Mouse (Mus musculus) forebrain, embryonic 16.5 days (tissue): ENCODE data around the gene Prdx1. TPM values are rescaled to one million over a fixed set of nuclear protein-coding genes. Genes with fewer than 3 reads are reported as not detected.
A peak's percentile ranks its signal among the peaks of the same experiment; 100 is the strongest.

ENCODE experiments used
- ATAC-seq: fragments of 200-750 bp; cut with Nextera tagmentation; 2 replicates; pipeline ENCODE4 v1.8.0; 2017; ENCODE audit warnings: mild to moderate bottlenecking, moderate library complexity
- H3K27ac ChIP-seq: fragments of 300-500 bp; sonication (generic); 2 replicates; pipeline ENCODE4 v1.5.1; 2014; ENCODE audit warnings: low read length, control low read depth
- H3K27me3 ChIP-seq: fragments of 300-500 bp; sonication (generic); replicated peaks from 2 replicates; pipeline ENCODE4 v1.6.1; 2014; ENCODE audit warnings: low read length; ENCODE audit not compliant: control insufficient read depth, insufficient read depth
- H3K36me3 ChIP-seq: fragments of 300-500 bp; sonication (generic); 2 replicates; pipeline ENCODE4 v1.6.1; 2014; ENCODE audit not compliant: control insufficient read depth, insufficient read depth
- H3K4me1 ChIP-seq: fragments of 300-500 bp; sonication (generic); replicated peaks from 2 replicates; pipeline ENCODE4 v1.6.1; 2014; ENCODE audit warnings: low read length; ENCODE audit not compliant: control insufficient read depth, insufficient read depth
- H3K4me2 ChIP-seq: fragments of 300-500 bp; sonication (generic); 2 replicates; pipeline ENCODE4 v1.6.1; 2014; ENCODE audit warnings: mild to moderate bottlenecking, low read length, control low read depth
- H3K4me3 ChIP-seq: fragments of 300-500 bp; sonication (generic); replicated peaks from 2 replicates; pipeline ENCODE4 v1.5.1; 2014; ENCODE audit warnings: mild to moderate bottlenecking, low read length, control low read depth
- H3K9ac ChIP-seq: fragments of 300-500 bp; sonication (generic); replicated peaks from 2 replicates; pipeline ENCODE4 v1.6.1; 2014; ENCODE audit warnings: low read depth, low read length, control low read depth
- H3K9me3 ChIP-seq: fragments of 300-500 bp; sonication (generic); 2 replicates; pipeline ENCODE4 v1.6.1; 2016; ENCODE audit warnings: low read length; ENCODE audit not compliant: control insufficient read depth
- WGBS: fragments of 180-500 bp; shearing (Covaris S2); extraction: QIAGEN DNeasy Blood & Tissue Kit; methylation state at CpG from one replicate; pipeline ENCODE4 v1.1.7; 2014; 5-methylcytosine and 5-hydroxymethylcytosine counted together
- polyA plus RNA-seq: library from polyadenylated mRNA; unstranded; fragments of >200 nt; fragmentation: Nextera tagmentation; extraction: Ambion mirVana; gene quantifications from 2 replicates; pipeline ENCODE4 v1.2.1, GENCODE M21; 2015

Gene Prdx1
- polyA plus RNA-seq, 1 experiment from 2014 or later: 455 TPM

DNA sequence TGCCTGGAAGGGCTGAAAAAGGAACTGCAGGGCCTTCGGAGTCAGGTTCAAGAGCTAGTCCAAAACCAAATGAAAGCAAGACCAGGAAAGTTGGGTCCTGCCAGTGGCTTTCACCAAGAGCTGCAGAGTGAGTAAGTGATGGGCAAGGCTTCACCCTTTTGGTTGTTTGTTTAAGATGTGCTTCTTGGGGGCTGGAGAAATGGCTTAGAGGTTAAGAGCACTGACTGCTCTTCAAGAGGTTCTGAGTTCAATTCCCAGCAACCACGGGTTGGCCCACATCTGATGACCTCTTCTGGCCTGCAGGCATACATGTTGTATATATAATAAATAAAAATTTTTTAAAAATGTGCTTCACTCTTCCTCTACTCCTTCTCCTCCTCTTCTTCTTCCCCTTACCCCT, 24.8 kb downstream of the Prdx1 start:
- Histone ChIP-seq H3K36me3 (no peaks in the 10 kb centered on the region), H3K27ac (no peak overlapping the region), H3K9ac (no peak overlapping the region), H3K9me3 (no peaks in the 10 kb centered on the region), H3K27me3 (no peaks in the 10 kb centered on the region), H3K4me1 (peaks cover 11% of the 10 kb centered on the region), H3K4me2 (no peak overlapping the region), H3K4me3 (no peak overlapping the region)
- ATAC-seq: no peak
- 88% methylated on average over 2 of the region's 2 CpGs for WGBS

DNA sequence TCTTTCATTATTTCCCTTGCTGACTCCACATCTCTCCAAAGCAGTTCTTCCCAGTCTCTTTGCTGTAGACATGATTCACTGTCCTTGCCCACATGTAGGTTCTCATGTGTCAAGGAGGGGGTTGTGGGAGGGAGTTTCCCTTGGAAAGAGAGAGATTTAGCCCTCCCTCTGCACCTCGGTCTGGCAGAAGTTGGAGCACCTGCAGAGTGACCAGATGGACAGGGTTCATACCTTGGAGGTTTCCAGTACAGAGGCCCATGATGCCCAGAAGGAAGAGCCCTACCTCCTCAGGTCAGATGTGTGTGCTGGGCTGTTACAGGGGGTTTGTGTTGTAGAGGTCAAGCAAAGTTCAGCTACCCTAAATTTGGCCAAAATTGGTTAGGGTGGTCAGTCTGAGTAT, 27.2 kb downstream of the Prdx1 start:
- Histone ChIP-seq H3K4me2 (no peak overlapping the region), H3K4me1 (peaks cover 8% of the 10 kb centered on the region), H3K27me3 (no peaks in the 10 kb centered on the region), H3K27ac (no peak overlapping the region), H3K36me3 (no peaks in the 10 kb centered on the region), H3K9ac (no peak overlapping the region), H3K4me3 (no peak overlapping the region), H3K9me3 (no peaks in the 10 kb centered on the region)
- 71% methylated on average over 1 of the region's 1 CpGs for WGBS
- no peak for ATAC-seq

DNA sequence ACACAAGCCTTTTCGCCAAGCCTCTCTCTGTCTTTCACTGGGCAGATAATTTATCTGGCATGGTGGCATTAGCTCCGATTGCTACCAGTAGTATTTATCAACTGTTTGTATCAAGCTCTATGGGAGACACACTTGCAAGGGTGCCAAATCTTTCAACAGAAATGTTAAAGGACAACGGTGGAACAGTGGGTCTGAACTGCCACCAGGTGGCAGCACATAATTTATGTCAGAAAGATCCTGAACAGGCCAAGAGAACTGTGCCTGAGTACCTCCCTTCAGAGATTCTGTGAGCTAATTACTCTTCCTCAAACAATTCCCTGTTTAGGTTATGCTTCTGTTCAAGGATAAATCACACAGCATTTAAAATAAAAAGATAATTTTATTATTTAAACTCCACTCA, 34.1 kb downstream of the Prdx1 start:
- WGBS: 11% methylated on average over 3 of the region's 3 CpGs
- ATAC-seq: 0 out of 2 replicates have a peak, but pooled peaks have one; percentile 24
- no peak overlapping the region for H3K4me3 ChIP-seq
- H3K4me1 ChIP-seq: peaks cover 7% of the 10 kb centered on the region
- no peaks in the 10 kb centered on the region for H3K27me3 ChIP-seq
- no peak overlapping the region for H3K27ac ChIP-seq
- H3K36me3 ChIP-seq: no peaks in the 10 kb centered on the region
- no peak overlapping the region for H3K9ac ChIP-seq
- H3K9me3 ChIP-seq: no peaks in the 10 kb centered on the region
- no peak overlapping the region for H3K4me2 ChIP-seq

DNA sequence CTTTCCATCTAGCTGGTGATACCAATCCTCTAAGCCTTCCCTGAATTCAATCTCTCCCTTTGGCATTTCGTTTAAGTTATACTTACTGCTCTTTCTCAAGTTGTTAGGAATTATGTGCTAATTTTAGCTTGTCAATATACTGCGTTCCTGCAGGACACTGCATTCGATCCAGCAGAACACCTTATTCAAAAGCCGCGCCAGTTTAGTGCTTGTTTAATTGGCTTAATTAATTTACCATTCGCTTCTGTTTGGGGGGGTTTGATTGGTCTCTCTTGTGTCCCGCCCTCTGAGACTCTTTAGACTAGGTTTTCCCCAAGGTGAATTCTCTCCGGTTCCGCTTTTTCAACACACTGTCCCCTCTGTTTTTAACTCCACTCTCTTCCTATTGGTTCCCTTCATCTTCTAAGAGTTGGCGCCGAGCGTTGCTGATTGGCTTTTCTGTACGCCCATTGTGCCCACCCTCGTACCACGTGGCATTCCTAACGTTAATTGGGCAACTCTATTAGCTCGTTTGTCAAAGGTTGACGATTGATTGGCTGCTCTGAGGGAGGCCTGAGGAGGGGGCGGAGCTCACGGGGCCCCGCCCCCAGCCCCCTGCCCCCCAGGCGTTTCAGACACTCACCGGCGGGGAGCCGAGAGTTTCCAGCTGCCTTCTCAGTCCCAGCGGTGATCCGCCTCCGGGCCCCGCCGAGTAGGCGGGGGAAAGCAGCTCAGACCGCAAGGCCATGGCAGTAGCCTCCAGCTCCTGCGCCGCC, 35.2 kb downstream of the Prdx1 start, which contains the start of gene Tesk2:
TSS of gene Tesk2 (plus strand) at position 606 of the 755 bp plus-strand sequence.
- Histone ChIP-seq H3K27ac (0 out of 2 replicates have a peak within 1 kb of the TSS, but pooled peaks have one; percentile 33), H3K4me1 (peaks cover 7% of the 10 kb centered on the region), H3K9me3 (no peaks in the 10 kb centered on the region), H3K9ac (peak within 1 kb of the TSS; percentile 76), H3K27me3 (no peaks in the 10 kb centered on the region), H3K4me2 (peak within 1 kb of the TSS; percentile 95), H3K36me3 (no peaks in the 10 kb centered on the region), H3K4me3 (peak within 1 kb of the TSS; percentile 85)
- ATAC-seq: peak; percentile 99
- WGBS: under 1% methylated on average over 34 of the region's 34 CpGs

DNA sequence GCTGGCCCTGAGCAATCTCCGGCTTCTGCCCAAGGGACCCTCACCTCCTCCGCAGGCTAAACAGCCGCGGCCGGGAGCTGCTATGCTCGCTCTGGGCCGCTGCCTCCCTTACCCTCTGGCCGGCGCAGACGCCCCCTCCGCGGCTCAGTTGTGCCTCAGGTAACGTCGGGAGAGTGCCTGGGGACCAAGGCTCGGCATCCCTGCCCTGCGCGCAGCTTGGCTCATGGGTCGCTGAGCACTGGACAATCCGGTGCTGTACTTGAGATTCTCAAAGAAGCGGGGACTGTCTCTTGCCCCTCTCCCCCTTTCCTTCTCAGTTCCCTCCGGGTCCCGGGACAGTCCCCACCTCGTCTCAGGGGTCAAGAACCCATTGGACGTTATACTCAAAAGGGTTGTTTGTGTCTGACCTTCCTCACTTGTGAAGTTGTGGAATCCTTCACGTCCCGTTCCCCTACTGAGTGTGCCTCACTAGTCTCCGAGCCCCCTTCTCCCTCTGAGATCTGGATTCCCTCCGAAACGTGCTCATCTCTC, 35.8 kb downstream of the Prdx1 start:
- Histone ChIP-seq H3K27ac (0 out of 2 replicates have a peak overlapping the region, but pooled peaks have one; percentile 33), H3K27me3 (no peaks in the 10 kb centered on the region), H3K36me3 (no peaks in the 10 kb centered on the region), H3K9ac (peak overlapping the region; percentile 76), H3K9me3 (no peaks in the 10 kb centered on the region), H3K4me2 (peak overlapping the region; percentile 95), H3K4me1 (peaks cover 7% of the 10 kb centered on the region), H3K4me3 (peak overlapping the region; percentile 85)
- WGBS: under 1% methylated on average over 29 of the region's 29 CpGs
- ATAC-seq: no peak

DNA sequence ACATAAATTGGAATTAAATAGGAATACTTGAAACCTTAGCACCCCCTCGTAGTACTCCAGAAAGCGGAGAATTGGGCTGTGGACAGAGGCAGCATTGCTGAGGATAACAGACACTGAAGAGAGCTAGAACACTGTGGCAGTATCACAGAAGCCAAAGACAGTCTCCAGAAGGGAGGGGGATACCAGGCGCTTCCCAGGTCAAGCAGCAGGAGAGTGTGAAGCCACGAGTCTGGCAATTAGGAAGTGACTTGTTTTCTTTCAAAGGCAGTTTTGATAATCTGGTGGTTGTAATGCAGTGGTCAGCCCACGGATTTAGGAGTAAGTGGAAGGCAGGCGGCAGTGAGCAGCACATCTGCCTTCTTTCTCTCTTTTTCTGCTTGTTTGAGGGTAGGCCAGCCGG, 36.9 kb downstream of the Prdx1 start:
- WGBS: 43% methylated on average over 7 of the region's 7 CpGs
- H3K4me2 ChIP-seq: no peak overlapping the region
- peaks cover 7% of the 10 kb centered on the region for H3K4me1 ChIP-seq
- no peak overlapping the region for H3K4me3 ChIP-seq
- no peak overlapping the region for H3K27ac ChIP-seq
- H3K27me3 ChIP-seq: no peaks in the 10 kb centered on the region
- H3K36me3 ChIP-seq: no peaks in the 10 kb centered on the region
- no peak overlapping the region for H3K9ac ChIP-seq
- no peak for ATAC-seq
- H3K9me3 ChIP-seq: no peaks in the 10 kb centered on the region

DNA sequence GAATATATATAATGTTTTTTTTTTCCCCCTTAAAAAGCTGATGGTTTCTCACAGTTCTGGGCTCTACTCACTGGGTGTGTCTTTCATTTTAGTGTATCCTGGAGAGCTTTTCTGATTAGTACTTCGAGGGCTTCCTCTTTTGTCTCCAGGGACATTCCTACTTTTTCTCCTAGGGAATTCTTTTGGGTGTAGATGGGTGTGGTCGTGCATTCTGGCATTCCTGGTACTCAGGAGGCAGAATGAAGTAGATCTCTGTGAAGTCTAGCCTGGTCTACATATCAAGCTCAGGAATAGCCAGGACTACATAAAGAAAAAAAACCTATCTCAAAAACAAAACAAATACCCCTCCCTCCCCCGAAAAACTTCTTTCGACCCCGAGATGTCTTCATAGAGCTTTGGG, 40.1 kb downstream of the Prdx1 start:
- 85% methylated on average over 5 of the region's 5 CpGs for WGBS
- no peak overlapping the region for H3K4me3 ChIP-seq
- peaks cover 2% of the 10 kb centered on the region; the same call in 1 of the 2 replicates for H3K4me1 ChIP-seq
- no peak overlapping the region for H3K27ac ChIP-seq
- no peaks in the 10 kb centered on the region for H3K27me3 ChIP-seq
- no peaks in the 10 kb centered on the region for H3K36me3 ChIP-seq
- no peak overlapping the region for H3K4me2 ChIP-seq
- ATAC-seq: no peak
- H3K9ac ChIP-seq: no peak overlapping the region
- H3K9me3 ChIP-seq: no peaks in the 10 kb centered on the region

DNA sequence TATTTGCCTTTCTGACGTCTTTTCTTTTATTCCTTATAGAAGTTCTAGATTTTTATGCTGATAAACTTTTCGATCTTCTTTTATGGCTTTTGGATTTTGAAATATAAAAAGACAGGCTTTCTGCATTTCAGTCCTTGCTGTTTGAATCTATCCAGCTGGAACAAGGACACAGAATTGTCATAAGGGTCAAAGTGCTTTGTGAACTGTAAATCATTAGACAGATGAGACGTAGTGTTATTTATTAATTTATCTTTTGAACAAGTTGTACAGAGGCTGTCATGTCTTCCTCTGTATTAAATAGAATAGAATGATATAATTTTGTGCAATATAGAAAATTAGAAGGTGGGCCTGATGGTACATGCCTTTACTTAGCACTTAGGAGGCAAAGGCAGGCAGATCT, 42.1 kb downstream of the Prdx1 start:
- Histone ChIP-seq H3K4me2 (no peak overlapping the region), H3K9me3 (no peaks in the 10 kb centered on the region), H3K4me3 (no peak overlapping the region), H3K27ac (no peak overlapping the region), H3K36me3 (no peaks in the 10 kb centered on the region), H3K4me1 (no peaks in the 10 kb centered on the region), H3K9ac (no peak overlapping the region), H3K27me3 (no peaks in the 10 kb centered on the region)
- WGBS: 85% methylated on average over 3 of the region's 3 CpGs
- ATAC-seq: no peak

DNA sequence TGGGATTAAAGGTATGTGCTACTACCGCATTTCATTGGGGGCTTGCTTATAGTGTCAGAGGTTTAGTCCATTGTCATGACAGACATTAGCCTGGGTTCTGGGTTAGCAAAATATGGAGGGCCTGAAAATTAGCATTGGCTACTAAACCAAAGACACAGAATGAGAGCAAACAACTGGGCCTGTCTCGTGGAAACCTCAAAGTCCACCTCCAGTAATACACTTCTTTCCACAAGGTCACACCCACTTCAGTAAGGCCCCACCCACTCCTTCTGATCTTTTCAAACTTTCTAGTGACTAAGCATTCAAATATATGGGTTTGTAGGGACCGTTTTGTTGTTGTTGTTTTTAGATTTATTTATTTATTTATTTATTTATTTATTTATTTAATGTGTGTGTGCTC, 44.2 kb downstream of the Prdx1 start:
- Histone ChIP-seq H3K9ac (no peak overlapping the region), H3K27me3 (no peaks in the 10 kb centered on the region), H3K27ac (no peak overlapping the region), H3K9me3 (no peaks in the 10 kb centered on the region), H3K36me3 (no peaks in the 10 kb centered on the region), H3K4me3 (no peak overlapping the region), H3K4me2 (no peak overlapping the region), H3K4me1 (no peaks in the 10 kb centered on the region)
- no peak for ATAC-seq
- 92% methylated on average over 3 of the region's 3 CpGs for WGBS
